Mouse (Mus musculus) heart, adult 9 months (tissue): ENCODE data around the gene Gm17332.
"Not testable (repeated sequence)": the region's sequence is repeated elsewhere in the genome, so short reads cannot be mapped to it uniquely, and the experiment has no call there.

ENCODE experiments used
- DNase-seq, 2 experiments: peaks; one replicate each; pipeline ENCODE4 v3.0.0; 2022; ENCODE audit warnings: low spot score in 2 of 2

The Gm17332 gene

GRCm38 (mm10) chr11:31182362-31182761 lies at the start of gene Gm17332:
TSS of gene Gm17332 (minus strand) at chr11:31182462.
- no peak for DNase-seq

- no peak for DNase-seq
Observed at GRCm38 (mm10) chr11:31229966-31230365, 47.7 kb upstream of the Gm17332 start.

GRCm38 (mm10) chr11:31225359-31225758 lies 43.1 kb upstream of the Gm17332 start:
- DNase-seq = no peak

GRCm38 (mm10) chr11:31218009-31218408 lies 35.7 kb upstream of the Gm17332 start:
- DNase-seq = no peak

- DNase-seq = no peak
Observed at GRCm38 (mm10) chr11:31195621-31196363, 13.5 kb upstream of the Gm17332 start.

GRCm38 (mm10) chr11:31194761-31195160 lies 12.5 kb upstream of the Gm17332 start:
- DNase-seq = no peak

GRCm38 (mm10) chr11:31170052-31170646 lies 12.1 kb downstream of the Gm17332 start:
- DNase-seq = peak; percentile 46 to 52

- peak; percentile 15 to 38 for DNase-seq
Observed at GRCm38 (mm10) chr11:31169161-31170051, 12.9 kb downstream of the Gm17332 start.

- DNase-seq = peak in 1 of 2 experiments; percentile 6
Observed at GRCm38 (mm10) chr11:31168831-31169160, 13.5 kb downstream of the Gm17332 start.

GRCm38 (mm10) chr11:31157021-31157420 lies 25.2 kb downstream of the Gm17332 start:
- DNase-seq = peak; percentile 22 to 26

- DNase-seq = not testable (repeated sequence)
Observed at GRCm38 (mm10) chr11:31138394-31138793, 43.9 kb downstream of the Gm17332 start.

- DNase-seq = not testable (repeated sequence)
Observed at GRCm38 (mm10) chr11:31134824-31135223, 47.4 kb downstream of the Gm17332 start.

GRCm38 (mm10) chr11:31133726-31134125 lies 48.5 kb downstream of the Gm17332 start:
- DNase-seq = not testable (repeated sequence)
